Mouse (Mus musculus) left cerebral cortex, postnatal 4 days (tissue): ENCODE data around the gene 9130409I23Rik. TPM values are rescaled to one million over a fixed set of nuclear protein-coding genes. Genes with fewer than 3 reads are reported as not detected.
A peak's percentile ranks its signal among the peaks of the same experiment; 100 is the strongest.

Source experiments
- DNase-seq: peaks from one replicate; pipeline ENCODE4 v3.0.0-alpha.2; 2022
- intact Hi-C: fragments of 180-260 bp; cut with DNase I; formaldehyde crosslinking; loops from one replicate; pipeline ENCODE4 v1.15.1; 2025
- total RNA-seq, 2 experiments: library from RNA; stranded (reverse); gene quantifications; 2 replicates each; pipeline ENCODE4 v1.2.3; 2021

9130409I23Rik gene
- not detected for total RNA-seq

GRCm38 (mm10) chr1:181050937-181051336 is at the start of gene 9130409I23Rik:
TSS of gene 9130409I23Rik (plus strand) at chr1:181051237.
- no peak for DNase-seq
- intact Hi-C loops: no loop called here

- no peak for DNase-seq
- intact Hi-C loops: no loop called here
These were observed 49.4 kb upstream of the 9130409I23Rik start for GRCm38 (mm10) chr1:181001621-181002020.

DNA sequence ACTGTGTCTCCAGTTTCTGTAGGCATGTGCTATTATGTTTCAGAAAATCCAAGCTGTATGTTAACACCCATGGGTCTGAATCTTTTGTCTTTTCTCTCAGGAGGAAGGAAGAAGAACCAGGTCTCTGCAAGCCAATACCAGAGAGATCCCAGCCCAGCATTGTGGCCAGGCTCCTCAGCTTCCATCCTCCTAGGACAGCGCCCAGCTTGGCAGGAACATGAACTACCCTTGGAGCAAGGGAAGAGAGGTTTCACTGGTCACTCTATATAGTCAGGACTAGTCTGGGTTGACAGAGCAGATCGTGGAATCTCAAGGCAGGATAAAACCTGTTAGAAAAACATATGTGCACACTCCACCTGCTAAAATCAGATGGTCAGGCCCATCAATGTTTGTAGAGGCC is 47.2 kb upstream of the 9130409I23Rik start:
- intact Hi-C loops: no loop called here
- DNase-seq: no peak

GRCm38 (mm10) chr1:181005331-181005730 is 45.7 kb upstream of the 9130409I23Rik start:
- intact Hi-C loops: no loop called here
- no peak for DNase-seq

DNA sequence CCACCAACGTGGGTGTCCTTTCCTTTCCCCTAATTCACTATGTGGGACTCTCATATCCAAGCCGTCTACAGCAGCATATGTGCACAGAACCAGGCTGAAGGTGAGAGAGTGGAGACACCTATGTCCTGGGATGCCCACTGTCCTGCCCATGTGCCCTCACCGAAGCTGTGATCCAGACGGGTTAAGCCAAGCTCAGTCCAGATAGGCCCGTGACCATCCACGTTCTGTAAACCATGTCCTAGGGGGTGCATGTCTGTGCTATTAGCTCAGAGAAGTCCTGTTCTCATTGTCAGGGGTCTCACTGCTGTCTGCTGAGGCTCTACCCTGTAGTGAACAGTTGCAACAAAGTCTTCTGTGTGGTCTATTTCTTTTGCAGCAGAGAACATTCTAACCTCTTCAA is 43.2 kb upstream of the 9130409I23Rik start:
- intact Hi-C loops: no loop called here
- DNase-seq: no peak

DNA sequence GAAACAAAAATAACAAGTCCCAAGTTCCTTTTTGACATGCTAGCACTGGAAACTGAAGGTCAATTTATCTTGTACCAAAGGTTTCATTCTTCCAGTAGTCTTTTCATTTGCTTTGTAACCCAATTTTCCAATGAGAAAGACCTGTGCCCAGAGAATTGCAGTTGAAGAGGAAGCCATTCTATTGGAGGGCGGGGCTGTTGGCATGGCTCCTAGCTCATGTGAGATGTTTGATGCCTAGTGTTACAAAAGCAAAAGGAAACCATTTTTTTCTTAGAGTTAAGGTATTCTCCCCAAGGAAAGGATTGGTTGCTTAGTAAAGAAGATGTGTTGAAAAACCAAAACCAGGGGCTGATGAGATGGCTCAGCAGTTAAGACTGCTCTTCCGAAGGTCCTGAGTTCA is 42.8 kb upstream of the 9130409I23Rik start:
- intact Hi-C loops: no loop called here

GRCm38 (mm10) chr1:181009011-181009590 is 41.9 kb upstream of the 9130409I23Rik start:
- no peak for DNase-seq
- intact Hi-C loops: no loop called here

More for the DNA sequence above, 42.8 kb upstream of the 9130409I23Rik start:
- no peak for DNase-seq

DNA sequence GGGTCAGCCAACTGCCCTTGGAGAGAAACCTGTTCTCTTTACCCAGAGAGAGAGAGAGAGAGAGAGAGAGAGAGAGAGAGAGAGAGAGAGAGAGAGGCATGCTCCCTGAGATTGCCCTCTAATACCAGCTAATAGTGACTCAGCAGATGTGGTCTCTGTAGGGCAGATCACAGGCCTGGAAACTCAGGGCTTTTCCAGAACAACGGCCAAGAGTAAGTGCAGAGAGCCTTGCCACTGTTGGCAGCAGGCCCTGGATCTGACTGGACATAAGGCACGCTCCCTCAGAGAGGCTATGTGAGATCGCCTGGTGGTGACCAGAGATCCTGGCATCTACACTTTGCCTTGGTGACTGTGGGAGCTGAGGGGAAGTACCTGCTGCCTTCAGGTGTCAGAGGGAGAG is 41.3 kb upstream of the 9130409I23Rik start:
- DNase-seq: peak; percentile 54
- intact Hi-C loops: no loop called here

DNA sequence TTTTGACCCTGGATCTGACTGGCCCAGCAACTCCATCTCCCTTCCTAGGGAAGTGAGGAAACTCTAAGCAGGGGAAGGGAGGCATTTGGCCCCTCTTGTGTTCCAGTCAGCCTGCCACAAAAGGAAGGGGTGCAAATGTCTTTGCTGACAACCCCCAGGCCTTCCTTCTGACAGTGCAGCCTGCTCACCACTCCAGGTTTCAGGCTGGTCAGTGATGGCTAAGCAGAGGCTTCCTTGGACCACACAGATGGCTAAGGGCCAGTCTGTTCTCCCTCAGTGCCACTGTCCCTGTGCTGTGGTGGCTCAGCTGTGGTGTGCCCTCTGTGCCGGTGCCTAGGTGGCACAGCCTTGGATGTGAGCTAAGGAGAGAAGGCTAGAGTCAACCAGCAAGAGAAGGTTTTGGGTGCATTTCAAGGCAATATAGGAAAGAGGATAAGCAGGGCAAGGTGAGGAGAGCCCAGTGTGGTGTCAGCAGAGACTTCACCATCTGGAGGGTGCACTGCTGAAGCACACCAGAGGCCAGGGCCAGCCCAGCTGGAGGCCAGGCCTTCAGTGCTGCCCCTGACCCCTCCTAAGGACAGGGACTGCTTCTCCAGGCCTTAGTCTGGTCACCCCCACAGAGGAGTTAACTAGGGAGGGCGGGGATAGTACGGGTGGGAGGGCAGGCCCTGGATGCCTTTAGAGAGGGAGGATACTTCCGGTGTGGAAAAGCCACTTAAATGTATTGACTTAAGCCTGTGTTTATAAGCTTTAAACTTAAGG is 40.7 kb upstream of the 9130409I23Rik start:
- no peak for DNase-seq
- intact Hi-C loops: no loop called here

- intact Hi-C loops: no loop called here
- no peak for DNase-seq
These were observed 39.4 kb upstream of the 9130409I23Rik start for GRCm38 (mm10) chr1:181011601-181012000.

GRCm38 (mm10) chr1:181012416-181012815 is 38.6 kb upstream of the 9130409I23Rik start:
- intact Hi-C loops: no loop called here
- no peak for DNase-seq

GRCm38 (mm10) chr1:181013446-181013845 is 37.6 kb upstream of the 9130409I23Rik start:
- no peak for DNase-seq
- intact Hi-C loops: no loop called here

GRCm38 (mm10) chr1:181014731-181015500 is 36.1 kb upstream of the 9130409I23Rik start:
- intact Hi-C loops: no loop called here
- peak; percentile 69 for DNase-seq

DNA sequence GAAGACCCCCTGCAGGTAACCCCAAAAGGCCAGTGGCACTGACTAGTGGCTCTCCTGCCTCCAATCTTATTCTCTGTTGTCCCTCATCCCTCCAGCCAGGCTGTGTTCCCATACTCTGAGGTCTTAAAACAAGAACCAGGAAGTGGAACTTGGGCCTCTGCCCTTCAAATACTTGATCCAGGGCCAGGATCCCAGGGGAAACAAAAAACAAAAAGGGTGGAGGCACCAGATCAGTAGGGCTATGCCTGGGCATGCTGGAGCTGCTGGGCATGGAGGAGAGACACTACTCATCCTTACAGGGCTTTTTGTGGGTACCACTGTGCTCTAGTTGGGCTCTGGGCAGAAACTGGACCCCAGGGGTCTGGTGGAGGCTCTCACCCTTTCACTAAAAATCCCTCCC is 35.5 kb upstream of the 9130409I23Rik start:
- intact Hi-C loops: no loop called here

GRCm38 (mm10) chr1:181016045-181016444 is 35.0 kb upstream of the 9130409I23Rik start:
- DNase-seq: no peak
- intact Hi-C loops: no loop called here

More for the DNA sequence above, 35.5 kb upstream of the 9130409I23Rik start:
- peak; percentile 28 for DNase-seq

DNA sequence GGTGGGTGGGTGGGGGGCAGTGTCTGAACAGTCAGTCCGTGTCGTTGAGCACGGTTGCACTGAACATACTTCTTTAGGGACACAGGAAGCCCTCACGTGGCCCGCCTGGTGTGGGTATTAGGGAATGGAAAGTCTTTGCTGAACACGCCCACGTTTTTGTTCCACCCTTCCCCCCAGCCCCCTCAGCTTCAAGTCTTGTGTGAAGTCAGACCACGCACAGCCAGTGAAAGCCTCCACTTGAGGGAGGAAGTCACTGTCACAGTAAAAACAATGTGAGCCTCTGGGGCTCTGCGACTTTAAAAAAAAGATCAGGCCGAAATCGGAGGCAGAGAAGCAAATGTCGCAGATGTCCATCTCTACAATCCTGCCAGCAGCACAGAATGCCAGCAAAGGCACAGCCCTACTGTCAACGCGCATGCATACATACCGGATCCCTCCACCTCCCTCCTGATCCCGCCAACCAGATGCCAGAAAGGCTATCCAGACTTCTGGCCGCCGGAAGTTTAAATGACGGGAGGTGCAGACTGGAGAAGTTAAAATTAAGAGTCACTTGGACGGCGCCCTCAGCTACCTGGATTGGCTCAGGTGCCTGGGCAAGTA is 34.4 kb upstream of the 9130409I23Rik start:
- intact Hi-C loops: no loop called here
- DNase-seq: peak; percentile 75

DNA sequence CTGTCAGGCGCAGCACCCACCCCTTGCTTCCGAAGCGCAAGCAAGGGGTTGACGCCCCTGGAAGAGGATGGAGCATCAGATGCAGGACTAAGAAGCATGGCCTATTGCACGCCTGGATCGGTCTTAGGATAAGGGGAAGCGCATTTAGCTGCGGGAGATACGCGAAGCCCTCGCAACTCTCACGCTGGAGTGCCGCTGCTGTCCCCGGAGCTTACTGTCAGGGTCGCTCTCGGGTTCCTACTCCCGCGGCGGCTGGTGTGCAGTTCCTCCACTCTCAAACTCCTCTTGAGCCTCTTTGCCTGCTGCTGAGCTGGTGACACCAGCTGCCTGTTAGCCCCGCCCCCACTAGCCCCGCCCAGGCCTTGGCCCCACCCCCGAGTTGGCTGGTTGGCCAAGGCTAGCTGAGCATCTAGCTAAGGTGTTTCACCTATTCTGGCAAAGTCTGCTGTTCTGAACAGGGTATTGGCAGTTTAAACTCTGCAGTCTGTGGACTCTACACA is 33.8 kb upstream of the 9130409I23Rik start:
- DNase-seq: peak; percentile 73
- intact Hi-C loops: no loop called here

- intact Hi-C loops: no loop called here
- DNase-seq: no peak
These were observed 33.1 kb upstream of the 9130409I23Rik start for GRCm38 (mm10) chr1:181017890-181018420.

DNA sequence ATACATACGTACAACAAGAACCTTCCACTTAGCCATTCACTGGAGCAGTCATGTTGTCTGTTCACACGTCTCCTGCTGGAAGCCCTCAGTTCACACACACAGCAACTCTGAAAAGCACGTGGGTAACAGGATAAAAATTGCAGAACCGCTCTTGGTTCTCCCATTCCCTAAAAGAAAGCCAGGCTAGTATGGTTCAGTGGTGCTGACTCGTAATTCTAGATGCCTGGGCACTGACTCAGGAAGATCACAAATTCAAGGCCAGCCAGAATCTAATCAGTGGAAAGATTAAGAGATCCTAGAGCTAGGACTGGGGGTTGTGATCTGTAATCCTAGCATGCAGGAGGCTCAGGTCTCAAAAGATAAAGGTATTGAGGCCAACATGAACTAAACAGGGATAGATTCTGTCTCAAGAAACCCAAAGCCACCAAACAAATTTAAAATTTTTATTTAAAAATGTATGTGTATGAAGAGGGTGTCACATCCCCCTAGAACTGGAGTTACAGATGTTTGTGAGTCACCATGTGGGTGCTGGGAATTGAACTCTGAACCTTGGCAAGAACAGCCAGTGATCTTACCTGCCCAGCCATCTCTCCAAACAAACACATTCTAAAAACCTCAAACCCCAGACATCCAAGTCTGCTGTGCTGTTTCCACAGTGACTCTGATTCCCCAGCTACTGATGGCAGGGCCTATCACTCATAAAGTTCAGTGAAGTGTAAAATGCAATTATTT is 30.1 kb upstream of the 9130409I23Rik start, which contains the start of gene Ephx1:
Ephx1 (minus strand) TSS at position 149 of the 732 bp plus-strand sequence.
- DNase-seq: no peak
- intact Hi-C loops: no loop called here

GRCm38 (mm10) chr1:181021488-181021865 is 29.6 kb upstream of the 9130409I23Rik start:
- no peak for DNase-seq
- intact Hi-C loops: no loop called here
